Mouse (Mus musculus): ENCODE measurements around the gene Atp11b.

DNA sequence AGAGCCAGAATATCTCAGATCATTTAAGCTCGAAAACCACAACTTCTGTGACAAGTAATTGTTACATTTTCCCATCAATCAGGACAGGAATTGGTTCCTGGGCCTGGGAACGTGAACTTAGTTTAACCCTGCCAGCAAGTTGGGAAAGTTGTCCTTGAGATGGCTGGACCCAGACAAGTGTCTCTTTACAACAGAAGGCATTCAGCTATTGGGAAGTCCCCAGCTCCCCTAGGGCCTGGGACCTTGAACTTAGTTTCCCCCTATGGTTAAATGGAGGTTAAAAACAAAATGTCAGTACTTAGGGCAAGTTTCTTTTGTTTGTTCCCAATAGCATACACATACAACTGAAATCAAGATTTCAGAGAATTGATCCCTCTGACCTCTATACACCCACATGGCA, 2.2 kb upstream of the Atp11b start:
- TF ChIP-seq POLR2A (IDR thresholded peaks at IDR 0.05; ENCODE audit: low read depth, low read length), result no peak
- no peak for TF ChIP-seq CTCF (IDR thresholded peaks at IDR 0.05; ENCODE audit: extremely low read depth, insufficient read length, insufficient replicate concordance, low read depth, low read length)

All from small intestine, adult 2 months (tissue).